Mouse (Mus musculus): ENCODE results near the gene Tsnaxip1.

DNA sequence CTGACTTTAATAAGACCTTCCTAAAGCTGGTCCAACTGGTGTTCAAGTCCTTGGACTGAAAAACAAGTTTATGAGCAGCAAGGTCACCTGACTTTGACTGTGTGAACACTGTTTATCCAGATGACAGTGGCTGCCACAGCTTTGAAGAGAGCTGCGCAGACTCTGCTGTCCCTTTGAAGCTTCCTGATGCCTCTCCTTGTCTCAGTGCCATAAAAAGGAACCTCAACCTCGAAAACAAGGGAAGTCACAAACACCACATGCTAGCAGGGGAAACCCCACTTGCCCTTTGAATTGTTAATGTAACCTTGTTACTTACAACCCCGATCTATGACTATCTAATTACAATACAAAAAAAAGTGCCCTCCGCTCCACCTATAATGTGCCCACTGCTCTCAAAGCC is 2.0 kb upstream of the Tsnaxip1 start:
- TF ChIP-seq CTCF (IDR thresholded peaks at IDR 0.05; ENCODE audit: borderline replicate concordance, extremely low read depth, insufficient read depth, insufficient read length) (no peak), POLR2A (IDR thresholded peaks at IDR 0.05; ENCODE audit: borderline replicate concordance, extremely low read depth, insufficient read depth, insufficient read length, poor library complexity, severe bottlenecking) (no peak)
